ENCODE assay signal across 8 mouse cellular contexts in the genomic region with DNA sequence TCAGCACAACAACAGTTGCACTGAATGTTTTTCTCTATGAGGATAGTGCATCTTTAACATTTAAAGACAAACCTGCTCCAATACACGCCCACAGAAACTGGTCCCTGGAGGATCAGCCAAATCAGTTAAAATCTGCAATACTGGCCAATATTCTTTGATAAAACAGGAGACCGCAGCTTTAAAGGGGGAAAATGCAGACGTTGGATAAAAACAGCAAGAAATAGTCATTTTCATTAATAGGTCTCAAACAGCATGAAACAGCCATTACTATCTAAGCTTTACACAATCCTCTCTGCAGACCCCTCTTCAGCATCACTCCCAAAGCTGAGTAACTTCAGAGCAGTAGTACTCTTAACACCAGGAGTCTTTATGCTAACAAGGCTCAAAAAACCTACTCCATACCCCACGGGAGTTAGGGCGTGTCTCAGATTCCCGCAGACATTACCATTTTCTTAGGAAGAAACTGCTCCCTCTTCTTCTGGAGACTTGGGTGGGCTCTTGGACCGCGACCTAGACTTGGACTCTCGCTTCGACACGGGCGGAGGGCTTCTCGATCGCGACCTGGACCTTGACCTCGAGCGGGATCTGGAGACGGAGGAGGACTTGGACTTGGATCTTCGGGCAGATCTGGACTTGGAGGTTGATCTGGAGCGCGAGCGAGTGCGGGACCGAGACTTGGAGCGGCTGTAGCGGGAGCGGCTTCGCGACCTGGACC. TPM values are rescaled to one million over a fixed set of nuclear protein-coding genes. Genes with fewer than 3 reads are reported as not detected.
A peak's percentile ranks its signal among the peaks of the same experiment; 100 is the strongest.
DNase-seq lines count a peak whose midpoint lies in the region; ATAC-seq and TF ChIP-seq lines count a peak whose summit lies in the region.

No protein-coding gene starts in this region.

- H3K4me3 ChIP-seq in lung, adult 2 months (replicated peaks; ENCODE audit: extremely low read depth, low read depth, low read length): peak overlapping the region; percentile 82
- peak overlapping the region; percentile 79 for H3K4me3 ChIP-seq in brown adipose tissue, adult 24 weeks (ENCODE audit: insufficient read depth, low read depth, low read length)
- peak overlapping the region; percentile 99 for H3K4me3 ChIP-seq in hindbrain, embryonic 11.5 days (ENCODE audit: low read depth, low read length)
- H3K4me3 ChIP-seq in liver, embryonic 15.5 days (replicated peaks): peak overlapping the region; percentile 99

- H3K4me2 ChIP-seq in hindbrain, embryonic 11.5 days (replicated peaks; ENCODE audit: low read depth, low read length): peak overlapping the region; percentile 75
- H3K4me2 ChIP-seq in liver, embryonic 15.5 days: peak overlapping the region; percentile 85

- no peak for DNase-seq in lung, adult 2 months
- DNase-seq in lung, postnatal 10 days: no peak
- DNase-seq in hindbrain, embryonic 11.5 days (ENCODE audit: low spot score): no peak
- no peak for DNase-seq in ovary, postnatal 14 days (ENCODE audit: low spot score)
- no peak for DNase-seq in urinary bladder, postnatal 4 days (ENCODE audit: low spot score in 2 of 2)

- H3K4me1 ChIP-seq in lung, adult 2 months (ENCODE audit: control insufficient read depth, insufficient read depth, low read length): peaks cover 7% of the 10 kb centered on the region
- no peaks in the 10 kb centered on the region; the same call in 1 of the 2 replicates for H3K4me1 ChIP-seq in brown adipose tissue, adult 24 weeks (ENCODE audit: control insufficient read depth, insufficient read depth, insufficient read length, low read length)
- H3K4me1 ChIP-seq in hindbrain, embryonic 11.5 days (replicated peaks; ENCODE audit: control insufficient read depth, insufficient read depth, low read length): peaks cover 10% of the 10 kb centered on the region
- H3K4me1 ChIP-seq in liver, embryonic 15.5 days (replicated peaks): peaks cover 41% of the 10 kb centered on the region

- peak overlapping the region; percentile 97 for H3K9ac ChIP-seq in hindbrain, embryonic 11.5 days (ENCODE audit: low read depth, low read length)
- peak overlapping the region; percentile 98 for H3K9ac ChIP-seq in liver, embryonic 15.5 days

- H3K27ac ChIP-seq in brown adipose tissue, adult 24 weeks (replicated peaks; ENCODE audit: low read depth, low read length): peak overlapping the region; percentile 89
- peak overlapping the region; percentile 97 for H3K27ac ChIP-seq in hindbrain, embryonic 11.5 days (ENCODE audit: low read depth, low read length)
- peak overlapping the region; percentile 99 for H3K27ac ChIP-seq in liver, embryonic 15.5 days (replicated peaks)

- no peak for ATAC-seq in hindbrain, embryonic 11.5 days (ENCODE audit: low FRiP score)
- no peak for ATAC-seq in liver, embryonic 15.5 days (ENCODE audit: insufficient read depth)
- no peak for ATAC-seq in megakaryocyte progenitor cell, adult 5-6 weeks (replicated peaks; ENCODE audit: poor library complexity)

- peaks cover 2% of the 10 kb centered on the region; the same call in 1 of the 2 replicates for H3K36me3 ChIP-seq in hindbrain, embryonic 11.5 days (ENCODE audit: control insufficient read depth, insufficient read depth, low read length)
- H3K36me3 ChIP-seq in liver, embryonic 15.5 days (replicated peaks): peaks cover 49% of the 10 kb centered on the region

- no peaks in the 10 kb centered on the region for H3K9me3 ChIP-seq in hindbrain, embryonic 11.5 days (ENCODE audit: control insufficient read depth, low read length)
- H3K9me3 ChIP-seq in liver, embryonic 15.5 days (replicated peaks): no peaks in the 10 kb centered on the region

- no peak for TF ChIP-seq CTCF in lung, adult 2 months (IDR thresholded peaks at IDR 0.05; ENCODE audit: insufficient read depth, low read length)

- H3K27me3 ChIP-seq in hindbrain, embryonic 11.5 days (ENCODE audit: control insufficient read depth, insufficient read depth, low read length): no peaks in the 10 kb centered on the region
- H3K27me3 ChIP-seq in liver, embryonic 15.5 days: no peaks in the 10 kb centered on the region

- under 1% methylated on average over 29 of the region's 29 CpGs for WGBS in lung, adult 2 months
- under 1% methylated on average over 29 of the region's 29 CpGs for WGBS in hindbrain, embryonic 11.5 days
- WGBS in liver, embryonic 15.5 days (ENCODE audit: insufficient replicate concordance): under 1% methylated on average over 29 of the region's 29 CpGs

- no peak; the same call in 1 of the 2 replicates for TF ChIP-seq POLR2A in lung, adult 2 months (IDR thresholded peaks at IDR 0.05; ENCODE audit: borderline replicate concordance, extremely low read depth, low read depth, low read length)

RNA-seq across cellular contexts. Expression of gene Mfsd11, which starts 0.5 kb away (rescaled TPM):
- polyA plus RNA-seq in lung, adult 2 months (2012; rRNA removed): 22.3 and 22.5 TPM in 2 replicates
- polyA plus RNA-seq in brown adipose tissue, adult 24 weeks (2012; ENCODE audit: insufficient read depth, insufficient read length, missing spikeins): 21.0 and 27.5 TPM in 2 replicates
- 37.0 and 38.6 TPM in 2 replicates for polyA plus RNA-seq in hindbrain, embryonic 11.5 days (2014; fragmentation: Nextera tagmentation; extraction: Ambion mirVana)
- polyA plus RNA-seq in liver, embryonic 15.5 days (2015; fragmentation: Nextera tagmentation; extraction: Ambion mirVana): 9.4 and 11.8 TPM in 2 replicates
- 13.6 and 14.8 TPM in 2 replicates for total RNA-seq in megakaryocyte progenitor cell, adult 5-6 weeks (2015)
- total RNA-seq in megakaryocyte progenitor cell, adult 5-6 weeks (2017): 11.1 and 11.2 TPM in 2 replicates

RNA-seq across cellular contexts. Expression of gene Srsf2, which starts 1.2 kb away (rescaled TPM):
- 448 and 676 TPM in 2 replicates for polyA plus RNA-seq in lung, adult 2 months (2012; rRNA removed)
- 98.3 and 130 TPM in 2 replicates for polyA plus RNA-seq in brown adipose tissue, adult 24 weeks (2012; ENCODE audit: insufficient read depth, insufficient read length, missing spikeins)
- polyA plus RNA-seq in hindbrain, embryonic 11.5 days (2014; fragmentation: Nextera tagmentation; extraction: Ambion mirVana): 935 and 944 TPM in 2 replicates
- 388 and 413 TPM in 2 replicates for polyA plus RNA-seq in liver, embryonic 15.5 days (2015; fragmentation: Nextera tagmentation; extraction: Ambion mirVana)
- 1,322 and 1,338 TPM in 2 replicates for total RNA-seq in megakaryocyte progenitor cell, adult 5-6 weeks (2015)
- 519 and 522 TPM in 2 replicates for total RNA-seq in megakaryocyte progenitor cell, adult 5-6 weeks (2017)

RNA-seq across cellular contexts. Expression of gene Jmjd6, which starts 8.5 kb away (rescaled TPM):
- polyA plus RNA-seq in lung, adult 2 months (2012; rRNA removed): 23.8 and 26.8 TPM in 2 replicates
- 20.9 and 33.7 TPM in 2 replicates for polyA plus RNA-seq in brown adipose tissue, adult 24 weeks (2012; ENCODE audit: insufficient read depth, insufficient read length, missing spikeins)
- 88.8 and 91.3 TPM in 2 replicates for polyA plus RNA-seq in hindbrain, embryonic 11.5 days (2014; fragmentation: Nextera tagmentation; extraction: Ambion mirVana)
- polyA plus RNA-seq in liver, embryonic 15.5 days (2015; fragmentation: Nextera tagmentation; extraction: Ambion mirVana): 27.4 and 29.8 TPM in 2 replicates
- 42.9 and 43.8 TPM in 2 replicates for total RNA-seq in megakaryocyte progenitor cell, adult 5-6 weeks (2015)
- 43.6 and 50.1 TPM in 2 replicates for total RNA-seq in megakaryocyte progenitor cell, adult 5-6 weeks (2017)

RNA-seq across cellular contexts. Expression of gene Mettl23, which starts 8.7 kb away (rescaled TPM):
- polyA plus RNA-seq in lung, adult 2 months (2012; rRNA removed): 26.2 and 26.4 TPM in 2 replicates
- polyA plus RNA-seq in brown adipose tissue, adult 24 weeks (2012; ENCODE audit: insufficient read depth, insufficient read length, missing spikeins): 70.4 and 80.7 TPM in 2 replicates
- polyA plus RNA-seq in hindbrain, embryonic 11.5 days (2014; fragmentation: Nextera tagmentation; extraction: Ambion mirVana): 61.6 and 70.6 TPM in 2 replicates
- polyA plus RNA-seq in liver, embryonic 15.5 days (2015; fragmentation: Nextera tagmentation; extraction: Ambion mirVana): 31.7 and 36.6 TPM in 2 replicates
- 49.9 and 53.9 TPM in 2 replicates for total RNA-seq in megakaryocyte progenitor cell, adult 5-6 weeks (2015)
- 21.7 and 31.8 TPM in 2 replicates for total RNA-seq in megakaryocyte progenitor cell, adult 5-6 weeks (2017)

RNA-seq across cellular contexts. Expression of gene Mxra7, which starts 23.9 kb away (rescaled TPM):
- 70.1 and 172 TPM in 2 replicates for polyA plus RNA-seq in lung, adult 2 months (2012; rRNA removed)
- 6.6 and 6.9 TPM in 2 replicates for polyA plus RNA-seq in brown adipose tissue, adult 24 weeks (2012; ENCODE audit: insufficient read depth, insufficient read length, missing spikeins)
- 57.9 and 61.8 TPM in 2 replicates for polyA plus RNA-seq in hindbrain, embryonic 11.5 days (2014; fragmentation: Nextera tagmentation; extraction: Ambion mirVana)
- 1.3 and 1.8 TPM in 2 replicates for polyA plus RNA-seq in liver, embryonic 15.5 days (2015; fragmentation: Nextera tagmentation; extraction: Ambion mirVana)
- 0.10 and 1.1 TPM in 2 replicates for total RNA-seq in megakaryocyte progenitor cell, adult 5-6 weeks (2015)
- not detected in 2 replicates for total RNA-seq in megakaryocyte progenitor cell, adult 5-6 weeks (2017)
